Mouse (Mus musculus): ENCODE results near the gene Mybpc2.

DNA sequence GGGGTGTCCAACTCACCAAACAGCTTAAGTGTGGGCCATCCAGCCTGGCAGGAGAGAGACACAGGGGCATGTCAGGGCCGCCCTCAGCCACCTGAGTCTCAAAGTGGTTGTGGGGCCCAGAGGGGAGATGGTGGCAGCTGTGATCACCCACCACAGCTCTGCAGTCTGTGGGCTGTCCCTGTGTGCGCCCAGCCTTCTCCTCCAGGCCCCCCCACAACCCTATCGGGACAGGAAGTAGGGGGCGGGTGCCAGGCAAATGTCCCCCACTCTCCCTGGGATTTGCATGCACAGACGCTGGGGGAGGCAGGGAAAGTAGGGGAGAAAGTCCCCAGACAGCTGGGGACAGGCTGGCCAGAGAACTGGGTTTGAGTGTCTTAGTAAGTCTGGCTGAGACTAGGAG, 6.8 kb upstream of the Mybpc2 start:
- TF ChIP-seq CTCF (IDR thresholded peaks at IDR 0.05; ENCODE audit: control insufficient read depth, insufficient read depth, insufficient replicate concordance, low read depth, low read length) (no peak), POLR2A (IDR thresholded peaks at IDR 0.05; ENCODE audit: control insufficient read depth, low read depth, low read length) (no peak)

Data from testis, adult 2 months (tissue).